Mouse (Mus musculus) CD4-positive helper T cell, adult 2 months (primary cell): ENCODE data around the gene Gnb1l.

ENCODE experiments used
- DNase-seq: peaks from one replicate; pipeline ENCODE4 v3.0.0-alpha.2; 2012; ENCODE audit warnings: low read depth, missing footprints, low spot score

Gene Gnb1l

DNA sequence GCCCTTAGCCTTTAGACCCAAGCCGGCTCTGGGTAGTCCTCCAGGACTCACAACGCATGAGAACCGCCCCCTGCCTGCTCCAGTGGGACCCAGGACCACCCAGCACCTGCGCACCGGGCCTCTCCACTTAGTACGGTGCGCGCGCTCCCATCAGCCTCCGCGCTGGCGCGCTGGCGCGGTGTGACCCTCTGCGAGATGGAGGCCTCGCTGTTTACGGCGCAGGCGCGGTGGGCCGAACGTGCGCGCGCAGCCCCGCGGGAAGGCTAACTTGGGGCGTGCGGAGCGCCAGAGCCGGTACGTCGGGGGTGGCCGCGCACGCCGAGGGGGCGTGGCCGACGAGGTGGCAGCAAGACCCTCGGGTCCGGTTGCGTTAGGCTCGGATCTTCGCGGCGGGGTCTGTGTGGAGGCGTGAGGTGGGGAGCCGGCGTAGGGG is at the start of gene Gnb1l, which contains the start of gene Rtl10:
Gene Gnb1l (plus strand): TSS at position 156 of the 433 bp plus-strand sequence.
Gene Rtl10 (plus strand): TSS at position 344 of the 433 bp plus-strand sequence.
- peak; percentile 96 for DNase-seq

DNA sequence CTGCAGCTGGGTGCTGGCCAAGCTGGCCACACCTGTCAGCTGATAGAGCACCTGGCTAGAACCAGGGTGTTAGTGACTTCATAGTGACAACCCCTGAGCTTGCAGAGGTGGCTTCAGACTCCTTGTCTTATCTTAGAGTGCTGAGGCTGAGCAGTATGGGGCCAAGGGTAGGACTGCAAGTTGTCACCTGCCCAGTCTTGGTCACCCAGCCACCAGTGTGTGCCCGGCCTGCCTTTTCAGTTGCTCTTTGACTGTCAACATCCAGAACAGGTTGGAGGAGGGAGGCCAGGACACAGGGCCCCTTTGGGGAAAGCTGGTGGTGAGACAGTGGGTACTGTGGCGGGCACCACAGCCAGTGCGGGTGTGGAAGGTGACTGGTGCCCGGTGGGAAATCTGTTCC is 49.5 kb upstream of the Gnb1l start:
- no peak for DNase-seq

DNA sequence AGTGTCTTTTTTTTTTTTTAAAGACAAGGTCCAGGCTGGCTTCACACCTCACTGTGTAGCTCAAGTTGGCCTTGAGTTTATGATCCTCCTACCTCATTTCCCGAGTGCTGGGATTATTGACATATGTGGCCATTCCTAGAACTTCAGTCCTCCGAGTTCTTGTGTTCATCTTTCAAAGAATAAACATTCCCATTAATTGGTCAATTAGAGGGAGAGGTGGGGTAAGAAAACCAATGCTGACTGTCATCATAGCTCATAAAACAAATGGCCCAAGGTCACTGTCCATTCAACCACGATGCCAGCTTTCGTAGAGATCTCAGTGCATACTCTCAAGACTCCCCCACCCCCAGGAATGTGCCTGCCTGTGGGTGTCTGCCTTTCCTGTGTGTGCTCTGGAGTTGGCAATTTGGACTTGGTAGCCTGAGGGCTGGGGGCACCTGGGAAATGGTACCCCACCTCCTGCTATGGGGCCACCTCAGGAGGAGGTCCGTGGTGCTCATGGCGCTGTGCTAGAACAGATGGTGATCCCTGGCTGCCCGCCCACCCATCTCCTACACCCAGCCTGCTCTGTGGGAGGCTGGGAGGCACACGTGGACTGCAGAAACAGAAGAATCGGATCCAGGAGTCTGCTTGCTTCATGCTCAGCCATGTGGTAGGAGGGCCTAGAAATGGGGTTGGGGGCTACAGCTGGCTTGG is 46.9 kb upstream of the Gnb1l start:
- no peak for DNase-seq

DNA sequence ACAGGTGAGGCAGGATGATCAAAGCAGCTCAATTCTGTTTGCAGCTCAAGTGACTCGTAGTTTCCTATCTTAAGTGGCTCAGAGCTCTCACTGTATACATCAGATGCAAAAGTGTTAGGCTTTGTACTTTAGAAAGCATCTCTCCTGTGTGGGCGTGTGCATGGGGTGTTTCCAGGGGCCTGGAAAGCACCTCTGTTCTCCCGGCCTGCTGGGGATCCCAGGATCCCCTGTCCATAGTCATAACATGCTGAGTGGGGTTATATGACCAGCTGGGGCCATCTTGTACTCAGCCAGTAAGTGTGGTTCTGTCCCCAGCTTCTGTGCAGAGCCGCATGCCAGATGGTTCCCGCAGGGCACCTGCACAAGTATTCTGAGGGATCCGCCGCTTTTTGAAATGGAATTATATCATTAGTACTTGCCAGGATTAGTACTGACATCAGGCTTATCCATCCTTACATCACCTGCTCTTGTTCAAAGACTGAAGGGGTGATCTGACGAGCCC is 46.1 kb upstream of the Gnb1l start:
- peak; percentile 47 for DNase-seq

DNA sequence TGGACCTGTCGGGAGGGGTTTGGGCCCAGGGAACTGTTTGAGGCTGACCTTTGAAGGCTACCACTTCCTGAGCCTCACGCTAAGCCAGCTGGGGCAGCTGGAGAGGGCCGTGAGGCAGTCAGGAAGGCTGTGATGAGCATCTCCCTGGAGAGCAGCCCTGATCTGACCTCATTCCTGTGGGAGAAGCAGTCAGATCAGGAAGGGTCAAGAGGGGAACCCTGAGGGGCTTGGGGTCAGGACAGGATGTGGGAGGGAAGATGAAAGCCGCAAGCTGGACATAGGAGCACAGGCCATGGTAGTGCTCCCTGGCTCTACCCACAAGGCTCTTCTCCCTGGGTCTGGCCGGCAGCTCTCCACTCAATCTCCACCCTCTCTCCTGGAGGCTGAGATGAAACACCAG is 44.7 kb upstream of the Gnb1l start:
- no peak for DNase-seq

DNA sequence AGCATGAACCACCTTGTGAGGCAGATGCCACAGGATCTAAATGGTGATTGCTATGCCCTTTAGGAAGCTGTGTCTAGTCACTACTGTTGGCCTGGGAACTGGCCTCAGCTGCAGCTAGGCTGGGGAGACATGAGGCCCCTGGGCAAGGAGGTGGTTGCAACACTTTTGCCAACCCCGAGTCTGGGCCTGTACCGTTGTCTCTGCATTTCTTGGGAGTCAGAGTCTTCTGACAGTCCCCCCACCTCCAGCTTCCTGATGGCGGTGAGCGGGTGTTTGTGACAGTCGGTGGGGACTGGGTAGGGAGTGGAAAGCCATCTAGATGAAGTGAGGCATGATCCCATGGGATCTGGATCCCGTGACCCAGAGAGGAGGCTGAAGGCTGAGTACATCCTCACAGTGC is 43.1 kb upstream of the Gnb1l start:
- DNase-seq, result no peak

DNA sequence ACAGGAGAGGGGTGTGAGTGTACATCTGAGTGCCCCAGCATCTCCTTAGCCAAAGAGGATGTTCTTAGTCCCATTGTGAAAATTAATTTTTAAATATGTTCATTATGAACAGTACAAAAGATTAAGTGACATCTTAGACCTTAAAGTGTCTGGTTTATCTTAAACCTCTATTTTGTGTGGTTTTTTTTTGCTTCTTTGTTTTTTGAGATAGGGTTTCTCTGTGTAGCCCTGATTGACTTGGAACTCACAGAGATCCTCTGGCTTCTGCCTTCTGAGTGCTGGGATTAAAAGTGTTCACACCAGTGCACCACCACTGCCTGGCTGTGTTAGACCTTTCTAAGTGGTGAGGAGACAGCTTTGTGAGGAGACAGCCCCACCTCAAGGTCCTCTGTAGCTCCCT is 39.9 kb upstream of the Gnb1l start:
- no peak for DNase-seq

DNA sequence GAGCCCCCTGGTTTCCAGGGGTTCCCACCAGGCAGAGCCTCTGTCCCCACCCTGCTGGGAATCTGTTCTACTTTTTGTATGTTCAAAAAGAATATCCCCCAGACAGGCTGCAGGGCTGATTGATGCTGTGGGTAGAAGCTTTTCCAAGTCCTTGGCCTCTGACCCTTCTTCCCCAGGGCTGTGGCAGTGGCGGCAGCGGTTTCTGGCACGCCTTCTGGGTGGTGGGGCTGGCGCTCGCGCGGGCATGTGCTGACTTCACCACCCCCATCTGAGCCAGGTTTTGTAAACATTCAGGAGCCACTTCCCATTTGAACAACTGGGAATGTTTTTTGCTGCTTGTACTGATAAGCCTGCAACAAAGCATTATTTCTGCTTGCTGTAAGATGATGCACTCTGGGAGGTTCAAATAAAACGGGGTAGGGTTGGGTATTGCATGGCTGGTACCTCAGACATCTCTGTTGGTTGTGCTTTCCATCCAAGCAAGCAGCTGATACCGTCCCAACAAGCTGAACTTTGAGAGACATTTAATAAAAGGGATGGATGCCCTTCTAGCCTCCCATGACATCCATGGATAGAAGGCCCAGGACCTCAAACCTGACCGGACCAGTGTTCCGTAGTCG is 39.1 kb upstream of the Gnb1l start:
- peak; percentile 19 for DNase-seq

DNA sequence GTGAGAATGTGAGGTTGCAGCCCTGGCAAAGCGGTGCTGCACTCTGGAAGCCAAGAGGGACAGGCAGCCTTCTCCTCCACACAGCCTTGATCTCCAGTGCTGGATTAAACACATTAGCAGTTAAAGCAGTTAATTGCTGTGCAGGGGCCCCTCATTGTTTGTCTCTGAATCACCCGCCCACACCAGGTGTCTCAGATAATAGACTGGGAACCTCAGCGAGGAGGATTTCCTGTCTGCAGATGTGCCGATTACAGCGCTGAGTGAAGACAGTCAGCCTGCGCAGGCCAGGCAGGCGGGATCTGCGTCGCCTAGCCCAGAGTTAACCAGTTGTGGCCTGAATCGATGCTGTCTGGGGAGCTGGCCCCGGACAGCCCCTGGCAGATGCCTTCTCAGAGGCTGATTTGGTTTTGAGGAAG is 38.5 kb upstream of the Gnb1l start:
- peak; percentile 82 for DNase-seq

DNA sequence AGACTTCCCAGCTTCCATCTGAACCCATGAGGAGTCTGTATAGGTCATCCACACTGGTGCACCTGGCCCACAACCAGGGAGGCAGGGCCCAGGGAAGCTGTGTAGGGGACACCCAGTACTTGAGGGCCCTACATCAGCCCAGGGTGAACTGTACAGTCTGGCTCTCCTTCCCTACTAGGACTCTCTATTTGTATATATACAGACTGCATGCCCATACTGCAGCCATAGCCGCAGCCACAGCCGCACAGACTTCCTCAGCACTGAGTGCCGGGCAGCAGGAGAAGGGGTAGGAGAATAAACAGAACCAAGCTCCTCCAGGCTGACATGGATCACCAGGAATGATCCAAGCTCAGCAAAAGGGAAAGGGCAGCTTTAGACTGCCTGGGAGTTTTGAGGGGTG is 37.7 kb upstream of the Gnb1l start:
- no peak for DNase-seq

DNA sequence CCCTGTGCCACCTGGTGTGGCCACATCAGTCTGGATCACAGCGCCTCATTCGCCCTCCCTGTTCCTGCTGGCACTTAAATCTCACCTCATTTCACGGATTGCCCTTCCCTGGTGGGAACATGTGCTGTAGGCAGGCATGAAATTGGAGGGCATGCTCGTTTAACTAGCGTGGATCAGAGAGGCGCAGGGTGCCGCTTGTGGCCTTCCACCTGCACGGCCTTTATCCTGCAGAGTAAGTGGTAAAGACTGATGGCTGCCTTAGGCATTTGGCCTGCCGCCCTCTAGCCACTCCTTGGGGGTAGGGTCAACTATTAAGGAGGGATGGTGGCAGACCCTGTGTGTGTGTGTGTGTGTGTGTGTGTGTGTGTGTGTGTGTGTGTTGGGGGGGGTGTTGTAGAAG is 36.5 kb upstream of the Gnb1l start:
- DNase-seq, result no peak

DNA sequence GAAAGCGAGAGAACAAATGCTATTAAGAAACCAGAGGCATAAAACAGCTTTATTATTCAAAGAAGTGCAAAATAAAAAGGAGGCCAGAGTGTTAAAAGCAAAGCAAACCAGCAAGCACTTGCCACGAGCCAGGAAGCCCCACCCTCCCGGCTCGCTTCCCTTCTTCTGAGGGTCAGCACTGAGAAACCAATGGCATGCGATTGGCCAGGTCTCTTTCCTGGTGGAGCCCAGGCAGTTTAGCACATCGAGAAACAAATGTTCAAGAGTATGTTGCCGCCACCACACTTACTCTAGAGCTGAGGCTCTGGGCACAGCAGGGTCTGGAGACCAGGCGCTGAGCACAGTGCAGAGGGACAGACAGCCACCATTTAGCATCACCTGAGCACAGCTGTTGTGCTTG is 35.9 kb upstream of the Gnb1l start:
- DNase-seq, result no peak

DNA sequence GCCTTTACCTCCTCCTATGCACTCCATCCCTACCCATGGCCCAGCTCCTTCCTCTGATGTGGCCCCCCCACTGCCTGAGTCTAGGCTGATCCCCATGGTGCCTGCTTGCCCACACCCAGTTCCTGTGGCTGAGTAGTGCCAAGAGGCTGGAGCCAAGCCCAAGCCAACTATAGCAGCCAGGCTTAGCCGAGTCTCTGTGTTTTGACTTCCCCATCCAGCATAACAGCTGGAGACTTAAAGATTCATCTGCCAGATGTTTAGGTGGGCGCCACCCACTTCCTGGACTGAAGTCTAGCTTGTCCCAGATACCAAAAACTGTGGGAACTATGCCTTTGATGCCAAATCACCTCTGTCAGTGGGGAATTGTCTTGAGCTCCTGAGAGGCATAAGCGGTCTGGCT is 34.2 kb upstream of the Gnb1l start:
- DNase-seq, result no peak

DNA sequence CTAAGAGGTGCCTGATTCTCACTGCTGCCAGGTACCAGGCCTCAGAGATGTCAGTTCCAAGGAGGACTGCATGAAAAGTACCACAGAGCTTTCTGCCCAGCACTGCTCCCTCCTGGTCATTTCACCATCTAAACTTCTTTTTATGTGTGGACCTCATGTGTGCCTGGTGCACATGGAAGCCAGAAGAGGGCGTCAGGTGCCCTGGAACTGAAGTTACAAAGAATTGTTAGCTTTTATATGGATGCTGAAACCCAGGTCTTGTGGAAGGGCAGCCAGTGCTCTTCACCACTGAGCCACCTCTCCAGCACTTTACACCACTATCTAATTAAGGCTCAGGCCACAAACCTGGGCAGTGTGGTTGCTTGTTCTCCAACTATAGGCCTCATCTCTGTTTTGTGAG is 27.7 kb upstream of the Gnb1l start:
- DNase-seq, result no peak

DNA sequence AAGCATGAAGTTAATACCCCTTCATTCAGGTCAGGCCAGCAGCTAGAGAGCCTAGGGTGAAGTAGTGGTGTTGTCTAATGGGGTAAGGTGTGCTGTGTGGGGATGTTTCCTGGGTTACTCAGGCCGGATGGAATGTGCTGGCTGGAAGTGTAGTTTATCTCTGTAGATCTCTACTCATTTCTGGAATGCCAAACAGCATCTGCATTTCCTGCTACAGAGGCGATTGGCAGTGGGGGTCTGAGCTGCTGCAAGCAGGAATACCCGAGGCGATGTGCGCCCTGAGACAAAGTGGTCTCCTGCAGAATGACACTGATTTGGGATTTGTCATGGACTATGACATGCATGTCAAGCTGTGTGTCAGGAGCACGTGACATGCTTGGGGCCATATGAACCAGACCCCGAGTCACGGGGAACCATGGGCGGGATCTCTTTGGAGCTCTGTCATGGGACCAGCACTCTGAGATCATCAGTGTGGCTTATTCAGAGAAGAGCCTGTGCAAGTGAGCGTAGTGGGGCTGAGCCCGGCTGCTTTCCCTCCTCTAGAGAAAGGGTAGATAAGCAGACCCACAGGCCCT is 27.0 kb upstream of the Gnb1l start:
- no peak for DNase-seq

DNA sequence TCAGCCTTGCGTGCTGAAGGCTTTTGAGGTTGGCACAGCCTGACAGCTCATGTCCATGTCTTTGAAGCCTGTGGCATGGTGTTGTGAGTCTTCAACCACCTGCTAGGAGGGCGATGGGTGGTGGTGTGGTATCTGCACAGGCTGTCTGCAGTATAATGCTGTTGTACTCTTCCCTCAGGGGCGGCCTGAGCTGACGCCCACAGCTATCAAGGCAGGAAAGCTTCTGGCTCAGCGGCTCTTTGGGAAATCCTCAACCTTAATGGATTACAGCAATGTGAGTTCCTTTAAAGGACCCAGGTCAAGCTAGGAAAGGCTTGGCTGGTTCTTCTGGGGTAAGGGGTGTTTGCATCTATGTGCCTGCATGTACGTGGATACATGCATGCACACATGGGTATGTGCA is 26.5 kb upstream of the Gnb1l start:
- DNase-seq, result no peak

DNA sequence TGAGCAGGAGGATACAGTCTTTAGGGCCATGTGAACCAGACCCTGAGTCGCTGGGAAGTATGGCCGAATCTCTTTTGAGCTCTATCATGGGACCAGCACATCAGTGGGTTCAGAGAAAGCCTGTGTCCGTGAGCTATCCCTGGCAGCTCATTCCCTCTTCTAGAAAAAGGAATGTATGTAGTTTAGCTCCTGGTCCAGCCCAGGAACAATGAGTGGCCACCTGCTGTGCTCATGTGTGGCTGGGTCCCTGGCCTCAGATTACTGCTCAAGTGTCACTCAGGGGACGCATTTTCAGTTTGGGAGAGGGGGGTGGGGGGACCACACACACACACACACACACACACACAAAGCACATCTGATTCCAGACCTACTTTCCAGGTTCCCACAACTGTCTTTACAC is 26.1 kb upstream of the Gnb1l start:
- no peak for DNase-seq

DNA sequence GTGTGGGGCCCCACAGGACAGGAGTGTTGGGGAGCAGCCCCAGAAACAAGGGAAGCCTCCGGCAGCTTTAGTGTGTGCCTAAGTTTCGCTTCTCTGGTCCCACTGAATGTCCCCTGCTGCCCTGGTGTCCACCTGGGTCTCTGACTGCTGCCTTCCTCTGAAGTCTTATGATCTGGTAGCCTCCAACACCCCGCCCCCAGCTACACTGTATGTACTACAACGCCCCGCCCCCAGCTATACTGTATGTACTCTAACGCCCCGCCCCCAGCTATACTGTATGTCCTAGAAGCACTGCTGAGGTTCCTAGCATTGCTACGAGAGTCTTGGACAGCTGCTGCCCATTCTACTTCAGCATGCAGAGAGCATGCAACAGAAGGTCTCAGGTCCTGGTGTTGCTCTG is 25.5 kb upstream of the Gnb1l start:
- no peak for DNase-seq

DNA sequence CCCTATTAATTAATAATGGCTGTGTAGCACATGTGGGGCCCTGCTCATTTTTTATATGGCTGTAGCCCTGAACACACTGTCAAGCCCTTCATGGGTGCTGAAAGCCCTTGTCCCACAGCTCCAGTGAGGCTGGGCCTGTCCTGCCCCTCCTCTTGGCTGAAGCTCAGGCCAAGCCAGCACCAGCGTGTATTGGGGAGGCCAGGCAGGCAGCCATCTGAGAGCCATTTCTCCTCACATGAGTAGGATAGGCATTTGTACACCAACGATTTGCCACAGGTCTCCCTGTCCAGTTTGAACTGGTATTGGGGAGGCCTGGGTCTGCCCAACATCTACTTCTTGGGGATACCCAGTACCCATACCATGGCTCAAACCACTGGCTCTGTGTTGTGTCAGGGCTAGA is 24.5 kb upstream of the Gnb1l start:
- DNase-seq, result no peak

DNA sequence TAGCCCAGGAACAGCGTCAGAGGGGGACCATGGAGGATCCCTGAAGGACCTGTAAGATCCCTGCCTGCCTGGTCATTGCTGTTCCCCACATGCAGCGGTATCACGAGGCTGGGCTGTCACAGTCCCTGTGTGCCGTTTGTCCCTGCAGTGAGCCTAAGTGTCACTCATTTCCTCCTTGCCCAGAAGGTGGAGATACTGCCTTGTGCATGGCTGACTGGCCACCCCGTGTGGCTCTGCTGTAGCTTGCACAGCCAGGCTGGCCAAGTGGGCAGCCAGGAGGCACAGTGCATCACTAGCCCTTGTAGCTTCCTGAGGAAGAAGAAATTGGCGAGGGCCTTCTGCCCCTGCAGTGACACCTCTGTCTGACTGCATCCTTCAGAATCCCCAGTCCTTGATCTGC is 20.5 kb upstream of the Gnb1l start:
- no peak for DNase-seq

DNA sequence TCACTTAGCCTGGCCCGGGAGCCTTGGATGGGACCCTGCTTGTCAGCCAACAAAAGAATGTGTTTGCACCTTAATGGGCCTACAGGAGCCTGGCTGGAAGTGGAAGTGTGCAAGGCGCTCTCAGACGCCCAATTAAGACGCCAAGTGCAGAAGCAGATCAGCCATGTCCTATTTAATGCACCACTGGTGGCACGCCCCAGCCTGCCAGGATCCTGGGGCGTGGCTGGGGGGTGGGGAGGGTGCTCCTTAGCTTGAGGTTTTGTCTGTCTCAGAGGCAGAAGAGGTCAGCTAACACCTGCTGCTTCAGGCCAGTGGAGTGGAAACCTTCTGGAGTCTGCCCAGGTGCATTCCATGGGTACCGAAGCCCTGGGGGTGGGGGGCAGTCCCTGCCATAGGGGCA is 18.8 kb upstream of the Gnb1l start:
- no peak for DNase-seq

DNA sequence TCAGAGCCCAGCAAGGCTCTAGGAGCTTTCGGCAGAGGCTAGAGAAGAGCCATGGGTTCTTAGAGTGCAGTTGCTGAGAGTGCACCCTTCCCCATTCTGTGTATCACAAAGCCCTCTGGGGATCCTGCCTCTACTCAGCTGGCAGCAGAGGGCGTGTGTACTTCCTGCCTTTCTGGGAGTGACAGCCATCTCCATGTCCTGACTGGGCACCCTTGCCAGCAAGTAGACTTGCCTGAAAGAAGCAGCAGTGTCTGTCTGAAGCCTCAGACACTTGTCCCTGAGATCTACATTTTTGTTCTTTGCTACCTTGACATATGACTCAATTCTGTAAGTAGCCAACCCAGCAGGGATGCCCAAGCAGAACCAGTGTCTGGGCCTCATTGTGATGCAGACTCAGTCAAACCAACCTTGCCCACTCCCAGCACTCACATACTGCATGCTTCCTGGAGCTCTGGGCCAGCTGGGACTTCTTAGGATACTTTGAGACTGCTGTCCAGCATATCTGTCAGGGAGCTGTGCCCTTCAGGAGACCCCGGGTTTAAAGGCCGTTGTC is 17.5 kb upstream of the Gnb1l start:
- no peak for DNase-seq

DNA sequence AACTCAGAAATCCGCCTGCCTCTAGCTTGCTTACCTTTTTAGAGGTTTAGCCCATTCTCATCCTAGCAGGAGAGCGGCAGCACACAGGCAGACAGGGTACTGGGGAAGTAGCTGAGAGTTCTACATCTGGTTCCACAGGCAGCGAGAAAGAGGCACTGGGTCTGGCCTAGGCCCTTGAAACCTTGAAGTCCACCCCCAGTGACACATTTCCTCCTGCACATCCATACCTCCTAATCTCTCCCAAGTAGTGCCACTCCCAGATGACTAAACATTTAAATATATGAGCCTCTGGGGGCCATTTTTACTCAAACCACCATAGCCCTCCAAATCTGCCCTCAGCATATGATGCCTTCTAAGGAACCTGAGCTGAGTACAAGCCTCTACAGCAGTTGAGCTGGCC is 16.1 kb upstream of the Gnb1l start:
- DNase-seq, result no peak
